Mouse (Mus musculus) liver, embryonic 14.5 days (tissue): ENCODE measurements around the gene Atg7. TPM values are rescaled to one million over a fixed set of nuclear protein-coding genes. Genes with fewer than 3 reads are reported as not detected.

Source experiments
- ATAC-seq: fragments of 200-750 bp; cut with Nextera tagmentation; 2 replicates; pipeline ENCODE4 v1.8.0; 2017; ENCODE audit warnings: moderate number of reproducible peaks, mild to moderate bottlenecking, moderate library complexity; ENCODE audit not compliant: insufficient read depth
- DNase-seq, 3 experiments: peaks; one replicate each; pipeline ENCODE4 v3.0.0-alpha.2; 2012 to 2013; ENCODE audit warnings: low read depth in 3 of 3, low spot score in 3 of 3
- H3K27ac ChIP-seq: fragments of 300-500 bp; sonication (generic); 2 replicates; pipeline ENCODE4 v1.5.1; 2014; ENCODE audit warnings: moderate library complexity, mild to moderate bottlenecking, control low read depth, inconsistent platforms
- H3K27me3 ChIP-seq: fragments of 300-500 bp; sonication (generic); 2 replicates; pipeline ENCODE4 v1.6.1; 2014; ENCODE audit warnings: mild to moderate bottlenecking, low read length, moderate library complexity; ENCODE audit not compliant: control insufficient read depth, insufficient read depth
- H3K36me3 ChIP-seq: fragments of 300-500 bp; sonication (generic); replicated peaks from 2 replicates; pipeline ENCODE4 v1.6.1; 2014; ENCODE audit warnings: low read depth; ENCODE audit not compliant: control insufficient read depth, insufficient read depth
- H3K4me1 ChIP-seq, 2 experiments: fragments of 200-500 bp in 1 of 2; fragments of 300-500 bp in 1 of 2; sonication (generic) in 1 of 2; replicated peaks; 2 replicates each; pipeline ENCODE4 v1.6.1; 2012 to 2014; ENCODE audit warnings: antibody characterized with exemption in 1 of 2, inconsistent platforms in 1 of 2, low read length in 1 of 2; ENCODE audit not compliant: control insufficient read depth in 2 of 2, insufficient read depth in 2 of 2
- H3K4me2 ChIP-seq: fragments of 300-500 bp; sonication (generic); 2 replicates; pipeline ENCODE4 v1.6.1; 2014; ENCODE audit warnings: low read depth, mild to moderate bottlenecking, control low read depth, moderate library complexity
- H3K4me3 ChIP-seq, 2 experiments: fragments of 200-500 bp in 1 of 2; fragments of 300-500 bp in 1 of 2; sonication (generic) in 1 of 2; 2 replicates each; pipeline ENCODE4 v1.5.1; 2012 to 2014; ENCODE audit warnings: low read depth in 2 of 2, low read length in 2 of 2, mild to moderate bottlenecking in 2 of 2, control low read depth in 1 of 2, inconsistent platforms in 1 of 2, moderate library complexity in 1 of 2; ENCODE audit not compliant: insufficient read depth in 1 of 2
- H3K9ac ChIP-seq: fragments of 300-500 bp; sonication (generic); replicated peaks from 2 replicates; pipeline ENCODE4 v1.6.1; 2014; ENCODE audit warnings: mild to moderate bottlenecking, control low read depth, moderate library complexity
- H3K9me3 ChIP-seq: fragments of 300-500 bp; sonication (generic); 2 replicates; pipeline ENCODE4 v1.6.1; 2016; ENCODE audit warnings: low read length, mixed read lengths; ENCODE audit not compliant: control insufficient read depth
- CTCF ChIP-seq: IDR thresholded peaks from 2 replicates; pipeline ENCODE4 v1.5.1; 2016; ENCODE audit warnings: antibody characterized with exemption, low read depth, control low read depth
- EP300 ChIP-seq: IDR thresholded peaks from 2 replicates; pipeline ENCODE4 v1.6.1; 2016; ENCODE audit warnings: antibody characterized with exemption, low read depth
- WGBS: fragments of 180-500 bp; shearing (Covaris S2); extraction: QIAGEN DNeasy Blood & Tissue Kit; methylation state at CpG from one replicate; pipeline ENCODE4 v1.1.7; 2014; ENCODE audit not compliant: insufficient replicate concordance; 5-methylcytosine and 5-hydroxymethylcytosine counted together
- polyA plus RNA-seq, 2 experiments: library from polyadenylated mRNA; depleted of rRNA in 1 of 2; stranded (reverse) in 1 of 2; unstranded in 1 of 2; fragments of >200 nt; fragmentation: Nextera tagmentation in 1 of 2; extraction: Ambion mirVana in 1 of 2; gene quantifications; 2 replicates each; pipeline versions ENCODE4 v1.2.1 to v1.2.3; 2012 to 2014

The Atg7 gene
- polyA plus RNA-seq, 2 experiments, result 4.8 to 11.8 TPM

DNA sequence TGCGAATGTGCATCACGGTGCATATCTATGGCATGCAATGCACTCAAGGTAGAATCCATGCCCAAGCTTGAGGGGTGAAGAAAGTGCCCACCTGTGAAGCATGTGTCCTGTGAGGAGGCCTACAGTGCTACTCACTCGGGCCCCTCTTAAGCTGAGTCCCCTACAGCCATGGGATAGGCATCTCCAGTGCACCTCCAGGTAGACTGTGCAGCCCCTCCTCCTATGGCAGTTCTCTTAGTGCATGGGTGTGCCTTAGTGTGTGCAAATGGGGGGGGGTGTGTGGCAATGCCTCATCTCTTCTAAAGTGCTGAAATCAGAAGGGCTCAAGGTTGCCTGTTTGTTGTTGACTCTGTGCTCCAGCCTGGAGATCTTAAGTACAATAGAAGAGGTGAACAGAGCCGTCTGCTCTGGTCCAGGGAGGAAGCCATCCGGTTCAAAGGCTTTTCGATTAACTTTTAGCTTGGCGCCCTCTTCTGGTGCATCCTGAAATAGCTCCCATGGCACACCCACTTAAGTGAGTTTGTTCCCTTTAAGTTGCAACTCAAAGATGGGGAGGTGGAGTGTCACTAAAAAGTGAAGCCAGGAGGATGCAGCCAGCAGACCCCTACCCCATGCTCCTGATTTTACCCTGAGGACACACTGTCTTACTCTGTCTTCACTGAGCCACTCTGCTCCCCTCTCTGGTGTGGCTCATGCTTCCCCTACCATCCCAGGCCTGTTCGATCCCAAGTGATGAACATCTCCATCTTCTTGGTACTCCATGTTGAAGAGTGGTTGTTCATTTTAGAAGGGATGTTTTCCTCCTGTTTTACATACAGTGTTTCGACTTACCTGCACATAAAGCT is 55.0 kb downstream of the Atg7 start:
- Histone ChIP-seq H3K27ac (no peak overlapping the region), H3K4me2 (no peak overlapping the region), H3K9me3 (no peaks in the 10 kb centered on the region), H3K9ac (no peak overlapping the region), H3K4me1 (no peaks in the 10 kb centered on the region), H3K36me3 (no peaks in the 10 kb centered on the region), H3K4me3 (no peak overlapping the region), H3K27me3 (no peaks in the 10 kb centered on the region)
- no peak for ATAC-seq
- peak; percentile 26 to 40 (median 27) for DNase-seq
- WGBS, result 36% methylated on average over 9 of the region's 9 CpGs
- TF ChIP-seq CTCF (peak; percentile 77), EP300 (no peak)

DNA sequence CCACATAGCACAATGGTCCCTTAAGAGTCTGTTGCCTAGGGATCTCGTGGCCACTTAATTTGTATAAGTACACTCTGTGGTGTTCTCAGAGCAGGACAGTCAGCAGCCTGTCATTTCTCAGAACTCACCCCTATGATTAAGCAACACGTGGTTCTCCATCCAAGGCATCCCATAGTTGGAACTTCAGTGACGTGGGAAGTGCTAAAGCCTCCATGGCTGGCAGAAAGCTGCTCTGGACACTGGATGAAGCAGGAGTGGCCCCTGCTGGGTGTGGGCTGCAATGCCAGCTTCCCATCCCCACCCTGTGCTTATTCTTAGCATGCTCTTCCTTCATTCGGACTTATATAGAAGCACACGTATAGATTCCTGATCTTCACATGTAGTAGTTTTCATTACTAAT is 55.7 kb downstream of the Atg7 start:
- Histone ChIP-seq H3K27me3 (no peaks in the 10 kb centered on the region), H3K9ac (no peak overlapping the region), H3K27ac (no peak overlapping the region), H3K4me2 (no peak overlapping the region), H3K9me3 (no peaks in the 10 kb centered on the region), H3K4me1 (no peaks in the 10 kb centered on the region), H3K36me3 (no peaks in the 10 kb centered on the region), H3K4me3 (no peak overlapping the region)
- WGBS, result 56% methylated on average over 5 of the region's 5 CpGs
- TF ChIP-seq CTCF, result peak; percentile 46
- no peak for TF ChIP-seq EP300
- ATAC-seq (no peak), DNase-seq (no peak)

DNA sequence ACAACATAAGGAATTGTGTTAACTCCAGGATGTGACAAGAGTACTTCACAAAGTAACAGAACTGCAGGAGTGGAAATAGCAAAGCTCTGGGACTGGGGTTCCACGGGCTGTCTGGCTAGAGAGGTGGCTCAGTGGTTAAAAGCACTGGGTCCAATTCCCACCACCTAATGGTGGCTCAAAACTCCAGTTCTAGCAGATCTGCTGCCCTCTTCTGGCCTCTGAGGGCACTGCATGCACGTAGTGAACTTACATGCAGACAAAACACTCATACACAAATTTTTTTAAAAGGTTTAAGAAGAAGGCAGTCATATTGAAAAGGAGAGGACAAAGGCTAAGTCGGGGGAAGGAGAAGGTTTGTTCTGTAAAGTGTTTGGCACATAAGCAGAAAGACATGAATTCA is 57.8 kb downstream of the Atg7 start:
- DNase-seq (peak in 1 of 3 experiments; percentile 5), ATAC-seq (no peak)
- H3K9me3 ChIP-seq, result no peaks in the 10 kb centered on the region
- WGBS, result 61% methylated on average over 3 of the region's 3 CpGs
- TF ChIP-seq CTCF (peak; percentile 70), EP300 (no peak)
- H3K4me1 ChIP-seq, result no peaks in the 10 kb centered on the region
- H3K4me2 ChIP-seq, result no peak overlapping the region
- no peak overlapping the region for H3K27ac ChIP-seq
- H3K4me3 ChIP-seq, result no peak overlapping the region
- no peak overlapping the region for H3K9ac ChIP-seq
- H3K36me3 ChIP-seq, result no peaks in the 10 kb centered on the region
- H3K27me3 ChIP-seq, result no peaks in the 10 kb centered on the region

DNA sequence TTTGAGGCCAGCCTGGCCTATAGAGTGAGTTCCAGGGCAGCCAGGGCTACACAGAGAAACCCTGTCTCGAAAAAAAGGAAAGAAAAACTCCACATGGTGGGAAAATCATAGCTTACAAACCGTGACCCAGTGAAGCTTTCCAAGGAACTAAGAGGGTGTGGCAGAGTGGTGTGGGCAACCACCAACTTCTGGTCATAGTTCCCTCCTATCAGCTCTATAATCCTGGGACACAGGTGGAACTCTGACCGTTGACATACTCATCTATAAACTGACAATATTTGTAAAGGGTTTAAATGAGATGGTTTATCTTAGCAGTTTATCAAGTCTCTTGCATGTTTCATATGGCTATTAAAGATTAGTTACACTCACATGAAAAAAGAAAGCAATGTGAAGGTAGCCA is 64.1 kb downstream of the Atg7 start:
- TF ChIP-seq EP300 (no peak), CTCF (no peak)
- no peaks in the 10 kb centered on the region for H3K36me3 ChIP-seq
- ATAC-seq (no peak), DNase-seq (no peak)
- WGBS, result 51% methylated on average over 3 of the region's 3 CpGs
- no peak overlapping the region for H3K4me3 ChIP-seq
- no peak overlapping the region for H3K27ac ChIP-seq
- no peaks in the 10 kb centered on the region for H3K4me1 ChIP-seq
- H3K27me3 ChIP-seq, result no peaks in the 10 kb centered on the region
- no peak overlapping the region for H3K4me2 ChIP-seq
- no peaks in the 10 kb centered on the region for H3K9me3 ChIP-seq
- H3K9ac ChIP-seq, result no peak overlapping the region

DNA sequence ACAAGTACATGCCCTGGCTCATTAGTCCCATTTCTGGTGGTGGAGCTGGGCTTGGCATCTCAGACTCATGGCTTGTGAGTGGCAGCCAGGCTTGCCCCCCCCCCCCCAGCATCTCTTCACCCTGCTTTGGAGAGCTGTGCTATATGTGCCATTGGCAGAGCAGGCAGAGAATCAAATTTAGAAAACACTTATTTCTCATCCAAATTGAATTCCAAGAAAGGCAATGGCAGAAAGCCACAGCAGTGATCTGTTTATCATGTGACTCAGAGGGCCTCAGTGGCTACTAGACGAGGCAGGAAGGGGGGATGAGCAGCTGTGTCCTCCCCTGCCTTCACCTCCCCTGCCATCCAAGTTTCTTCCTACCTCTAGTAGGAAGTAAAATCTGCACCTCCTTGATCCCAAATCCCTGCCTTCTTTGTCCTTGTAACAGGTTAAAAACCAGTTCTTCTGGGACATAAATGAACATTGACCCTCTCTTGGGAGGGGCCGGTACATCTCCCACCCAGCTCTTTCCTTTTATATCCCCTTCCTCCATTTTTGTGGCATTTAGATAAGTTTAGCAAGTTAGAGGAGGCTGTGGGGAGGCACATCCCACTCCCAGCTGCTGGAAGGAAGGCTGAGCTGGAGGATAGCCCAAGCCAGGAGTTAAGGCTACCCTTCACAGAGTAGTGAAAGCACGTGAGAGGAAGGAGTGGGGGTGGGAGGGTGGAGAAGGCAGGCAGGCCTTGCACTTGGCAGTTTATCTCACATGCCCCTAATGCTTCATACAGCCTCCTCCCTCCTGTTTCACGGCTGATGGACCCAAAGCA is 69.5 kb downstream of the Atg7 start:
- 35% methylated on average over 4 of the region's 4 CpGs for WGBS
- Histone ChIP-seq H3K9me3 (no peaks in the 10 kb centered on the region), H3K9ac (no peak overlapping the region), H3K27me3 (no peaks in the 10 kb centered on the region), H3K4me2 (no peak overlapping the region), H3K27ac (no peak overlapping the region), H3K4me1 (no peaks in the 10 kb centered on the region), H3K4me3 (no peak overlapping the region), H3K36me3 (no peaks in the 10 kb centered on the region)
- ATAC-seq, result no peak
- TF ChIP-seq EP300 (no peak), CTCF (no peak)
- DNase-seq, result no peak
